Mouse (Mus musculus) G1E (cell line): ENCODE measurements at regions not wholly inside any gene's neighbourhood (a gene's known extent, or its start where the extent isn't known, plus 50 kb on each side); places are given as distances from the start of the nearest gene placed in this dataset.

Source experiments
- ATAC-seq: 2 replicates; pipeline ENCODE4 v1.8.0; 2016; ENCODE audit warnings: mild to moderate bottlenecking; ENCODE audit not compliant: insufficient number of reproducible peaks, poor library complexity, low FRiP score, severe bottlenecking; ENCODE audit errors: extremely low read depth
- DNase-seq: peaks from one replicate; pipeline ENCODE4 v3.0.0; 2012; ENCODE audit warnings: low spot score
- H3K27me3 ChIP-seq: 2 replicates; pipeline ENCODE4 v1.6.1; 2012; ENCODE audit warnings: mild to moderate bottlenecking, low read length, inconsistent platforms; ENCODE audit not compliant: insufficient read depth
- H3K36me3 ChIP-seq: replicated peaks from 2 replicates; pipeline ENCODE3; 2012; ENCODE audit warnings: mild to moderate bottlenecking, inconsistent platforms
- H3K4me1 ChIP-seq: 2 replicates; pipeline ENCODE4 v1.6.1; 2012; ENCODE audit warnings: low read depth, low read length, inconsistent platforms, mixed read lengths; ENCODE audit not compliant: insufficient read depth
- H3K4me3 ChIP-seq: 2 replicates; pipeline ENCODE4 v1.5.1; 2012; ENCODE audit warnings: low read depth, mild to moderate bottlenecking, inconsistent platforms, low read length, moderate library complexity, mixed read lengths
- H3K9me3 ChIP-seq: replicated peaks from 2 replicates; pipeline ENCODE4 v1.6.1; 2012; ENCODE audit warnings: inconsistent platforms
- CTCF ChIP-seq: IDR thresholded peaks from 2 replicates; pipeline ENCODE4 v1.5.1; 2012; ENCODE audit warnings: low read depth, low read length, inconsistent platforms, mixed read lengths
- GATA1 ChIP-seq: IDR thresholded peaks from 2 replicates; pipeline ENCODE4 v1.6.1; 2012; ENCODE audit warnings: borderline replicate concordance, low read length, inconsistent platforms, mixed read lengths
- GATA2 ChIP-seq: IDR thresholded peaks from 2 replicates; pipeline ENCODE4 v1.6.1; 2012; ENCODE audit warnings: low read depth, low read length, inconsistent platforms, borderline replicate concordance
- POLR2AphosphoS5 ChIP-seq: IDR thresholded peaks from 2 replicates; pipeline ENCODE4 v1.6.1; 2012; ENCODE audit warnings: low read depth, low read length, inconsistent platforms; ENCODE audit not compliant: insufficient replicate concordance
- TAL1 ChIP-seq: conservative IDR thresholded peaks from 2 replicates; pipeline ENCODE4 v1.6.1; 2012; ENCODE audit warnings: low read depth, low read length, inconsistent platforms, mixed read lengths

GRCm38 (mm10) chr13:57277076-57277475 is 381.3 kb upstream of the Trpc7 start:
- no peaks in the 10 kb centered on the region for H3K36me3 ChIP-seq
- DNase-seq (no peak), ATAC-seq (no peak)
- H3K27me3 ChIP-seq, result no peaks in the 10 kb centered on the region
- peaks cover 35% of the 10 kb centered on the region for H3K9me3 ChIP-seq
- TF ChIP-seq POLR2AphosphoS5 (no peak), CTCF (no peak), GATA2 (no peak), TAL1 (no peak), GATA1 (no peak)
- no peak overlapping the region for H3K4me3 ChIP-seq
- H3K4me1 ChIP-seq, result no peaks in the 10 kb centered on the region

GRCm38 (mm10) chr13:57275871-57276270 is 380.1 kb upstream of the Trpc7 start:
- no peaks in the 10 kb centered on the region for H3K27me3 ChIP-seq
- no peaks in the 10 kb centered on the region for H3K36me3 ChIP-seq
- peaks cover 35% of the 10 kb centered on the region for H3K9me3 ChIP-seq
- no peak overlapping the region for H3K4me3 ChIP-seq
- DNase-seq (no peak), ATAC-seq (no peak)
- TF ChIP-seq POLR2AphosphoS5, result no peak
- TF ChIP-seq GATA2, result no peak
- TF ChIP-seq TAL1, result no peak
- no peak for TF ChIP-seq CTCF
- no peak for TF ChIP-seq GATA1
- no peaks in the 10 kb centered on the region for H3K4me1 ChIP-seq

- DNase-seq, result no peak
- Histone ChIP-seq H3K36me3 (no peaks in the 10 kb centered on the region), H3K4me3 (no peak overlapping the region), H3K4me1 (no peaks in the 10 kb centered on the region), H3K27me3 (no peaks in the 10 kb centered on the region), H3K9me3 (peaks cover 42% of the 10 kb centered on the region)
- no peak for TF ChIP-seq GATA2
- no peak for ATAC-seq
These were observed 377.8 kb upstream of the Trpc7 start for GRCm38 (mm10) chr13:57273593-57273992.

GRCm38 (mm10) chr13:57269614-57270013 is 373.8 kb upstream of the Trpc7 start:
- Histone ChIP-seq H3K4me3 (no peak overlapping the region), H3K9me3 (peaks cover 53% of the 10 kb centered on the region), H3K36me3 (no peaks in the 10 kb centered on the region), H3K27me3 (no peaks in the 10 kb centered on the region), H3K4me1 (no peaks in the 10 kb centered on the region)
- TF ChIP-seq CTCF (no peak), GATA1 (no peak), TAL1 (no peak), GATA2 (no peak), POLR2AphosphoS5 (no peak)
- DNase-seq (no peak), ATAC-seq (no peak)

- H3K9me3 ChIP-seq, result peaks cover 67% of the 10 kb centered on the region
- TF ChIP-seq GATA1 (no peak), POLR2AphosphoS5 (no peak), CTCF (no peak), TAL1 (no peak), GATA2 (no peak)
- no peaks in the 10 kb centered on the region for H3K4me1 ChIP-seq
- no peaks in the 10 kb centered on the region for H3K36me3 ChIP-seq
- DNase-seq, result no peak
- H3K4me3 ChIP-seq, result no peak overlapping the region
- no peaks in the 10 kb centered on the region for H3K27me3 ChIP-seq
- ATAC-seq, result no peak
These were observed 364.1 kb upstream of the Trpc7 start for GRCm38 (mm10) chr13:57259920-57260319.

GRCm38 (mm10) chr13:57259474-57259873 is 363.7 kb upstream of the Trpc7 start:
- no peaks in the 10 kb centered on the region for H3K4me1 ChIP-seq
- TF ChIP-seq CTCF (no peak), GATA1 (no peak), POLR2AphosphoS5 (no peak), GATA2 (no peak), TAL1 (no peak)
- no peaks in the 10 kb centered on the region for H3K36me3 ChIP-seq
- H3K9me3 ChIP-seq, result peaks cover 68% of the 10 kb centered on the region
- DNase-seq (no peak), ATAC-seq (no peak)
- H3K4me3 ChIP-seq, result no peak overlapping the region
- H3K27me3 ChIP-seq, result no peaks in the 10 kb centered on the region

GRCm38 (mm10) chr13:57255920-57256319 is 360.1 kb upstream of the Trpc7 start:
- no peak for ATAC-seq
- TF ChIP-seq CTCF (no peak), POLR2AphosphoS5 (no peak), TAL1 (no peak), GATA1 (no peak), GATA2 (no peak)

More at GRCm38 (mm10) chr13:57255920-57256319, 360.1 kb upstream of the Trpc7 start:
- peaks cover 77% of the 10 kb centered on the region for H3K9me3 ChIP-seq
- H3K4me3 ChIP-seq, result no peak overlapping the region
- no peaks in the 10 kb centered on the region for H3K36me3 ChIP-seq
- no peaks in the 10 kb centered on the region for H3K4me1 ChIP-seq
- H3K27me3 ChIP-seq, result no peaks in the 10 kb centered on the region
- DNase-seq, result no peak
